Mouse (Mus musculus) midbrain, embryonic 16.5 days (tissue): ENCODE measurements around the gene Hipk4. TPM values are rescaled to one million over a fixed set of nuclear protein-coding genes. Genes with fewer than 3 reads are reported as not detected.

Experiments
- ATAC-seq: fragments of 200-750 bp; cut with Nextera tagmentation; 2 replicates; pipeline ENCODE4 v1.8.0; 2017; ENCODE audit warnings: moderate TSS enrichment
- H3K27ac ChIP-seq: fragments of 300-500 bp; sonication (generic); 2 replicates; pipeline ENCODE4 v1.5.1; 2014; ENCODE audit warnings: mild to moderate bottlenecking, low read length, mixed read lengths
- H3K27me3 ChIP-seq: fragments of 300-500 bp; sonication (generic); 2 replicates; pipeline ENCODE4 v1.6.1; 2014; ENCODE audit warnings: low read depth, low read length, mixed read lengths; ENCODE audit not compliant: control insufficient read depth, insufficient read depth
- H3K36me3 ChIP-seq: fragments of 300-500 bp; sonication (generic); 2 replicates; pipeline ENCODE4 v1.6.1; 2014; ENCODE audit warnings: mild to moderate bottlenecking, low read length, moderate library complexity, mixed read lengths; ENCODE audit not compliant: control insufficient read depth, insufficient read depth
- H3K4me1 ChIP-seq: fragments of 300-500 bp; sonication (generic); 2 replicates; pipeline ENCODE4 v1.6.1; 2014; ENCODE audit warnings: mild to moderate bottlenecking, low read length, mixed read lengths; ENCODE audit not compliant: control insufficient read depth, insufficient read depth
- H3K4me2 ChIP-seq: fragments of 300-500 bp; sonication (generic); 2 replicates; pipeline ENCODE4 v1.6.1; 2014; ENCODE audit warnings: mild to moderate bottlenecking, low read length, mixed read lengths
- H3K4me3 ChIP-seq: fragments of 300-500 bp; sonication (generic); 2 replicates; pipeline ENCODE4 v1.5.1; 2014; ENCODE audit warnings: low read depth, mild to moderate bottlenecking, low read length, moderate library complexity, mixed read lengths
- H3K9ac ChIP-seq: fragments of 300-500 bp; sonication (generic); 2 replicates; pipeline ENCODE4 v1.6.1; 2014; ENCODE audit warnings: low read depth, low read length, mixed read lengths
- H3K9me3 ChIP-seq: fragments of 300-500 bp; sonication (generic); replicated peaks from 2 replicates; pipeline ENCODE4 v1.6.1; 2014; ENCODE audit warnings: mild to moderate bottlenecking, low read length, mixed read lengths; ENCODE audit not compliant: control insufficient read depth, poor library complexity, severe bottlenecking
- WGBS: fragments of 180-500 bp; shearing (Covaris S2); extraction: QIAGEN DNeasy Blood & Tissue Kit; methylation state at CpG from one replicate; pipeline ENCODE4 v1.1.7; 2014; 5-methylcytosine and 5-hydroxymethylcytosine counted together
- polyA plus RNA-seq: library from polyadenylated mRNA; unstranded; fragments of >200 nt; fragmentation: Nextera tagmentation; extraction: Ambion mirVana; gene quantifications from 2 replicates; pipeline ENCODE4 v1.2.1, GENCODE M21; 2015

The Hipk4 gene
- polyA plus RNA-seq, 1 experiment from 2014 or later: 0.88 TPM

GRCm38 (mm10) chr7:27481627-27481969 lies 41.5 kb upstream of the Hipk4 start:
- Histone ChIP-seq H3K27ac (peak overlapping the region; percentile 7; the same call in 1 of the 2 replicates), H3K4me2 (peak overlapping the region; percentile 65)
- ATAC-seq: peak; percentile 40

GRCm38 (mm10) chr7:27483860-27484259 lies 39.2 kb upstream of the Hipk4 start:
- no peak for ATAC-seq
- Histone ChIP-seq H3K4me3 (no peak overlapping the region), H3K9ac (no peak overlapping the region), H3K36me3 (no peaks in the 10 kb centered on the region), H3K27me3 (no peaks in the 10 kb centered on the region), H3K4me2 (no peak overlapping the region), H3K9me3 (no peaks in the 10 kb centered on the region), H3K27ac (no peak overlapping the region), H3K4me1 (peaks cover 11% of the 10 kb centered on the region)
- 78% methylated on average over 4 of the region's 4 CpGs for WGBS

More at GRCm38 (mm10) chr7:27481627-27481969, 41.5 kb upstream of the Hipk4 start:
- Histone ChIP-seq H3K4me1 (peaks cover 9% of the 10 kb centered on the region), H3K27me3 (no peaks in the 10 kb centered on the region), H3K9ac (peak overlapping the region; percentile 65), H3K9me3 (no peaks in the 10 kb centered on the region), H3K36me3 (no peaks in the 10 kb centered on the region), H3K4me3 (peak overlapping the region; percentile 33)
- 0% methylated on average over 4 of the region's 12 CpGs for WGBS

GRCm38 (mm10) chr7:27486102-27486769 lies 36.8 kb upstream of the Hipk4 start:
- 3% methylated on average over 13 of the region's 13 CpGs for WGBS
- H3K36me3 ChIP-seq: no peaks in the 10 kb centered on the region
- H3K4me2 ChIP-seq: peak overlapping the region; percentile 52
- H3K9ac ChIP-seq: peak overlapping the region; percentile 76; the same call in 1 of the 2 replicates
- H3K9me3 ChIP-seq: no peaks in the 10 kb centered on the region
- H3K27me3 ChIP-seq: no peaks in the 10 kb centered on the region
- no peak overlapping the region; the same call in 1 of the 2 replicates for H3K27ac ChIP-seq
- ATAC-seq: peak; percentile 38; the same call in 1 of the 2 replicates
- peak overlapping the region; percentile 62 for H3K4me3 ChIP-seq
- peaks cover 11% of the 10 kb centered on the region for H3K4me1 ChIP-seq

DNA sequence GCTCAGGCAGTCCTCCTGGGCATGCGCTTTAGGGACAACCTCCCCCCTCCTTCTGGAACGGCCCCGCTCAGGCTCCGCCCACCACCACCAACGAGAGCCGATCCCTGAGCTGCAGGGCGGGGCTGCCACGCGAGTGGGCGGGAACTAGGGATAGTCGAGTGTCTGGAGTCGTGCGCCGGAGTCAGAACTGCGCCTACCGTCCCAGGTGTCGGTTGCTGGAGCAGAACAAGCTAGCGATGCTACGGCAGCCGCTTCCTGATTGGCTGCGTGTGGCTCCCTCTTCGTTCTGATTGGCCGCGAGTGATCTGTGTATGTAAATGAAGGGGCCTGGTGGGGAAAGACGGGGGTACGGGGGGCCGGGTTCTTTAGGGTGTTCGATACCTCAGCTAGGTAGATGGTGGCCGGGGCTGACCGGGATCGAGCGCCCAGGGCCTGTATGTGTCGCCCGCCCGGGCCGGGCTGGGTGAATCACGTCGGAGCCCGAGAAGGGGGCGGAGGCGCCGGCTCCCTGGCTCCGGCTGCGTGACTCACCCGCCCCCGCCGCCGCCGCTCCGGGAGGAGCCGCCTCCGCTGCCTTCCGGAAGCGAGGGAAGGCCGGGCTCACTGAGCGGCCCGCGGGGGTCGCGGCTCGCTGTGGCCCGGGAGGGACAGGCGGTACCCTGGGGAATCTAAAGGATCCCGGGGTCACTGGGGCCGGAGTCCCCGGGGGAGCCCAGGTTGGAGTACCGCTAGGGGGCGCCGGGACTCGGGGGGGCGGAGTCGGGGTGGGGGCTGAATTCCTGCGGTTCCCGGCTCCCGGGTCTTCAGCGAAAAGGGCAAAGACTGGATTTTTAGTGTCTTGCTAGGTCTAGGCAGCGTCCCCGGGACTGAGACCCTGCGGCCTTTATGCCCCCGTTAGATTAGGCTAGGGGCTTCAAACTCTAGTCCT lies 36.0 kb upstream of the Hipk4 start, which contains the start of gene Sertad1:
TSS of gene Sertad1 (plus strand) at position 141 of the 928 bp plus-strand sequence.
- H3K27me3 ChIP-seq: no peaks in the 10 kb centered on the region
- H3K9me3 ChIP-seq: no peaks in the 10 kb centered on the region
- no peaks in the 10 kb centered on the region for H3K36me3 ChIP-seq
- H3K4me1 ChIP-seq: peaks cover 5% of the 10 kb centered on the region
- H3K4me2 ChIP-seq: peak within 1 kb of the TSS; percentile 52
- peak within 1 kb of the TSS; percentile 76 for H3K9ac ChIP-seq
- under 1% methylated on average over 67 of the region's 80 CpGs for WGBS
- H3K27ac ChIP-seq: peak within 1 kb of the TSS; percentile 90
- peak within 1 kb of the TSS; percentile 62 for H3K4me3 ChIP-seq
- peak; percentile 98 for ATAC-seq

DNA sequence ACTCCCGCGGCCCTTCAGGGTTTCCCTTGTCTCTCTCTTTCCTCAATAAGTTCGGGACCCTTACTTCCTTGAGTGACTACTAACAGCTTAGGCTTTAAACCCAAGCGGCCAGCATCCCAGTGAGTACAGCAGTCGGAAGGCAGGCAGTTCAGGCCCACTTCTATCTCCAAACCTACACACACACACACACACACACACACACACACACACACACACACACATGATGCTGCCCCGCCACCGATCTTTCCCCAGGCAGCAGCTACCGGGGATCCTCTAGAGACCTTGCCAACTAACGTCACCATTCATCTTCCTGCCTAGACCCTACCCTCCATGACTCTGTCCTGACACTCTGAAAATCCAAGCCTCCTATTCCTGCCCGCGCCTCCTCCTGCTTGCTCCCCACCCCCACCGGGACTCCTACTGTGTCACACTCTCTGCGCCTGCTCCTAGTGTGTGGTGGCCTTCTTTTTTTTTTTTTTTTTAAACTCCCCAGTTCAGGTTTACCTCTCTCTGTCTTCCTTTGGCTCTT lies 35.3 kb upstream of the Hipk4 start:
- Histone ChIP-seq H3K36me3 (no peaks in the 10 kb centered on the region), H3K4me2 (peak overlapping the region; percentile 52), H3K27ac (peak overlapping the region; percentile 90), H3K4me3 (peak overlapping the region; percentile 62), H3K9me3 (no peaks in the 10 kb centered on the region), H3K27me3 (no peaks in the 10 kb centered on the region), H3K9ac (peak overlapping the region; percentile 76), H3K4me1 (peaks cover 5% of the 10 kb centered on the region)
- 2% methylated on average over 13 of the region's 13 CpGs for WGBS
- ATAC-seq: no peak

- H3K9ac ChIP-seq: no peak overlapping the region; the same call in 1 of the 2 replicates
- no peak overlapping the region for H3K4me2 ChIP-seq
- no peaks in the 10 kb centered on the region for H3K27me3 ChIP-seq
These were observed 33.7 kb upstream of the Hipk4 start for GRCm38 (mm10) chr7:27489270-27489869.

DNA sequence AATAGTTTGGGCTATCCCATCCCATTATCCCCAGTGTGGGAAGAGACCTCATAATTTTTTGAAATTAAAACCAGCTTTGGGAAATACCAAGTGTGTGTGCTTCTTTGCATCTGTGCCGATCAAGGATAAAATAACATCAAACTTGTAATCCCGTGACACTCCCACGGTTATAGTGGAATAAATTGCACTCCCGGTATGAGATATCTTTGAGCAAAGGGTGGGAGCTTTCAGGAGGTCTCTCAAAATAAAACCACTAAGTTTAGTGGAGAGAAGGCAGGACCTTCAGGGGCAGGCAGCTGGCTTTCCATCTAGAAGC lies 32.9 kb upstream of the Hipk4 start:
- ATAC-seq: no peak
- H3K4me2 ChIP-seq: peak overlapping the region; percentile 44

More at GRCm38 (mm10) chr7:27489270-27489869, 33.7 kb upstream of the Hipk4 start:
- ATAC-seq: no peak
- WGBS: 91% methylated on average over 23 of the region's 25 CpGs
- Histone ChIP-seq H3K4me3 (no peak overlapping the region), H3K27ac (no peak overlapping the region), H3K9me3 (no peaks in the 10 kb centered on the region), H3K4me1 (peaks cover 5% of the 10 kb centered on the region), H3K36me3 (no peaks in the 10 kb centered on the region)

GRCm38 (mm10) chr7:27490543-27491329 lies 32.3 kb upstream of the Hipk4 start:
- peaks cover 5% of the 10 kb centered on the region for H3K4me1 ChIP-seq
- H3K36me3 ChIP-seq: no peaks in the 10 kb centered on the region
- ATAC-seq: no peak
- peak overlapping the region; percentile 54 for H3K9ac ChIP-seq
- H3K27me3 ChIP-seq: no peaks in the 10 kb centered on the region
- no peaks in the 10 kb centered on the region for H3K9me3 ChIP-seq
- H3K27ac ChIP-seq: 0 out of 2 replicates have a peak overlapping the region, but pooled peaks have one; percentile 23
- H3K4me2 ChIP-seq: peak overlapping the region; percentile 44
- H3K4me3 ChIP-seq: peak overlapping the region; percentile 20
- 2% methylated on average over 31 of the region's 33 CpGs for WGBS

More for the DNA sequence above, 32.9 kb upstream of the Hipk4 start:
- H3K4me3 ChIP-seq: peak overlapping the region; percentile 20; the same call in 1 of the 2 replicates
- peak overlapping the region; percentile 54 for H3K9ac ChIP-seq
- 45% methylated on average over 4 of the region's 4 CpGs for WGBS
- peaks cover 5% of the 10 kb centered on the region for H3K4me1 ChIP-seq
- H3K27ac ChIP-seq: 0 out of 2 replicates have a peak overlapping the region, but pooled peaks have one; percentile 23
- no peaks in the 10 kb centered on the region for H3K9me3 ChIP-seq
- H3K27me3 ChIP-seq: no peaks in the 10 kb centered on the region
- H3K36me3 ChIP-seq: no peaks in the 10 kb centered on the region
